Mouse (Mus musculus) lung, embryonic 16.5 days (tissue): ENCODE data around the gene Prr15l. TPM values are rescaled to one million over a fixed set of nuclear protein-coding genes. Genes with fewer than 3 reads are reported as not detected.

Experiments
- ATAC-seq: fragments of 200-750 bp; cut with Nextera tagmentation; 2 replicates; pipeline ENCODE4 v1.8.0; 2017; ENCODE audit warnings: low read depth, mild to moderate bottlenecking, moderate library complexity
- H3K27ac ChIP-seq: fragments of 300-500 bp; sonication (generic); 2 replicates; pipeline ENCODE4 v1.5.1; 2014; ENCODE audit warnings: mild to moderate bottlenecking, control low read depth, low read length
- H3K27me3 ChIP-seq: fragments of 300-500 bp; sonication (generic); 2 replicates; pipeline ENCODE4 v1.6.1; 2014; ENCODE audit warnings: low read depth, low read length, mixed read lengths; ENCODE audit not compliant: control insufficient read depth, insufficient read depth
- H3K36me3 ChIP-seq: fragments of 300-500 bp; sonication (generic); 2 replicates; pipeline ENCODE4 v1.6.1; 2014; ENCODE audit warnings: low read length; ENCODE audit not compliant: control insufficient read depth, insufficient read depth
- H3K4me1 ChIP-seq: fragments of 300-500 bp; sonication (generic); replicated peaks from 2 replicates; pipeline ENCODE4 v1.6.1; 2014; ENCODE audit warnings: low read length, mixed read lengths; ENCODE audit not compliant: control insufficient read depth, insufficient read depth
- H3K4me2 ChIP-seq: fragments of 300-500 bp; sonication (generic); 2 replicates; pipeline ENCODE4 v1.6.1; 2014; ENCODE audit warnings: low read depth, low read length, control low read depth
- H3K4me3 ChIP-seq: fragments of 300-500 bp; sonication (generic); 2 replicates; pipeline ENCODE4 v1.5.1; 2014; ENCODE audit warnings: mild to moderate bottlenecking, low read length, control low read depth
- H3K9ac ChIP-seq: fragments of 300-500 bp; sonication (generic); 2 replicates; pipeline ENCODE4 v1.6.1; 2014; ENCODE audit warnings: low read length, control low read depth
- H3K9me3 ChIP-seq: fragments of 300-500 bp; sonication (generic); 2 replicates; pipeline ENCODE4 v1.6.1; 2016; ENCODE audit warnings: low read length; ENCODE audit not compliant: control insufficient read depth
- WGBS: fragments of 180-500 bp; shearing (Covaris S2); extraction: QIAGEN DNeasy Blood & Tissue Kit; methylation state at CpG from one replicate; pipeline ENCODE4 v1.1.7; 2014; 5-methylcytosine and 5-hydroxymethylcytosine counted together
- polyA plus RNA-seq: library from polyadenylated mRNA; unstranded; fragments of >200 nt; fragmentation: Nextera tagmentation; extraction: Ambion mirVana; gene quantifications from 2 replicates; pipeline ENCODE4 v1.2.1, GENCODE M21; 2015

The Prr15l gene
- polyA plus RNA-seq, 1 experiment from 2014 or later, result 50.5 TPM

DNA sequence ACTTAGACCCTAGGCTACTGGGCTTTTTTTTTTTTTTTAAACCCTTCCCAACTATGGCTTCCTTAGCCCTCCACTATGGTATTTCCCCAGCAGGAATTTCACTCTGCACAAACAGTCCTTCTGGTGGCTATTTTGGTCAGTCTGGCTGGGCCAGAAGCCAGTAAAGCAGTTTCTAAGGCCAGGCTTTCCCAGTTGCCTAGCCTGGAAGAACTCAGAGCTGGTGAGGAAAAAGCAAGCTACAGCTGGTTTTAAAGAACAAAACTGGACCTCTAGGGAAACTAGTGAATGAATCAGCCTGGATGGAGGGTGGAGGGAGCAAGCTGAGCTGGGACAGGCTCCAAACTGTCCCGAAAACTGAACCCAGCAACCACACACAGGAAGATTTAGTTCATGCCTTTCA, 41.8 kb downstream of the Prr15l start:
- no peak overlapping the region for H3K4me3 ChIP-seq
- H3K9me3 ChIP-seq, result no peaks in the 10 kb centered on the region
- H3K27ac ChIP-seq, result peak overlapping the region; percentile 92
- H3K4me1 ChIP-seq, result peaks cover 38% of the 10 kb centered on the region
- peak; percentile 76 for ATAC-seq
- H3K36me3 ChIP-seq, result no peaks in the 10 kb centered on the region
- 14% methylated on average over 1 of the region's 1 CpGs for WGBS
- peak overlapping the region; percentile 16 for H3K9ac ChIP-seq
- 0 out of 2 replicates have a peak overlapping the region, but pooled peaks have one; percentile 1 for H3K4me2 ChIP-seq
- no peaks in the 10 kb centered on the region for H3K27me3 ChIP-seq

GRCm38 (mm10) chr11:96970341-96970740, 42.4 kb downstream of the Prr15l start:
- no peak overlapping the region for H3K4me3 ChIP-seq
- 34% methylated on average over 3 of the region's 3 CpGs for WGBS

DNA sequence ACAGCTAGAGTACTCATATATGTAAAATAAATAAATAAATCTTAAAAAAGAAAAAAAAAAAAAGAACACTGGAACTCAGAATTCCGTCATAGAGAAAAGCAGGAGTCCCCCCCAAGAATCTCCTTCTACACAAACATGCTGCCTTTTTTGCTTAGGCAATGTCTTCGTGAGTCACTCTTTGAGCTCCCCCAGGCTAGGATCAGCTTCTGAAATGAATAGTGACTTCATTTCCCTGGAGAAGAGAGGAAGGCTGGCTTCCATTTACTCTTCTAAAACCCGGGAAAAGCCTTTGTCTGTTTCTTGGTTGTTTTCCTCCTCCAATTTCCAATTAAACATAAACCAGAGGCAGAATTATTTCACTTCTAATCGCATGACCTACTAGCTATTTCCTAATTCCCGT, 45.0 kb downstream of the Prr15l start:
- no peak for ATAC-seq

More at GRCm38 (mm10) chr11:96970341-96970740, 42.4 kb downstream of the Prr15l start:
- H3K4me1 ChIP-seq, result peaks cover 38% of the 10 kb centered on the region
- no peaks in the 10 kb centered on the region for H3K36me3 ChIP-seq
- H3K27ac ChIP-seq, result peak overlapping the region; percentile 92
- H3K9me3 ChIP-seq, result no peaks in the 10 kb centered on the region
- no peak overlapping the region for H3K4me2 ChIP-seq
- peak overlapping the region; percentile 16 for H3K9ac ChIP-seq
- ATAC-seq, result 0 out of 2 replicates have a peak, but pooled peaks have one; percentile 3
- no peaks in the 10 kb centered on the region for H3K27me3 ChIP-seq

GRCm38 (mm10) chr11:96973426-96973964, 45.6 kb downstream of the Prr15l start:
- H3K9me3 ChIP-seq, result no peaks in the 10 kb centered on the region
- no peaks in the 10 kb centered on the region for H3K27me3 ChIP-seq
- H3K4me3 ChIP-seq, result no peak overlapping the region
- no peak overlapping the region for H3K4me2 ChIP-seq
- WGBS, result 85% methylated on average over 5 of the region's 5 CpGs
- no peaks in the 10 kb centered on the region for H3K36me3 ChIP-seq
- H3K27ac ChIP-seq, result no peak overlapping the region
- no peak for ATAC-seq
- no peak overlapping the region for H3K9ac ChIP-seq
- H3K4me1 ChIP-seq, result peaks cover 45% of the 10 kb centered on the region

More for the DNA sequence above, 45.0 kb downstream of the Prr15l start:
- Histone ChIP-seq H3K9me3 (no peaks in the 10 kb centered on the region), H3K4me2 (no peak overlapping the region), H3K36me3 (no peaks in the 10 kb centered on the region), H3K27me3 (no peaks in the 10 kb centered on the region), H3K4me3 (no peak overlapping the region), H3K9ac (no peak overlapping the region), H3K27ac (no peak overlapping the region), H3K4me1 (peaks cover 47% of the 10 kb centered on the region)
- 78% methylated on average over 5 of the region's 5 CpGs for WGBS

DNA sequence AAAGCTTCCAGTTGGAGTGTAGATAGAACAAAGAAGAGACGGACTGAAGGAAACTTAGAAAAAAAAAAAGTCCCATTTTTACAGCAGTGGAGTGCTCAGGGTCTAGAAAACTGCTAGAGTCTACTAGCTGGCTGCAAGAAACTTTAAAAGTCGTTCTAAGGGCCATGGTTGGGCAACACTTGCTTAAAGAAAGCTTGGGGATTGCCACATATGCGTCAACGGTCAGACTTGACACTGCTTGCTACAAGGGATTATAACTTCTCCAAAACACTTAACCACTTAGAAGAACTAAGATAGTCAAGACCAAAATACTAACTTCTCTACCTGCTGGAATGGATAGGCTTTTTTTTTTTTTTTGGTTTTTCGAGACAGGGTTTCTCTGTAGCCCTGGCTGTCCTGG, 46.9 kb downstream of the Prr15l start:
- WGBS, result 64% methylated on average over 5 of the region's 5 CpGs
- H3K4me2 ChIP-seq, result no peak overlapping the region
- H3K4me3 ChIP-seq, result no peak overlapping the region
- no peaks in the 10 kb centered on the region for H3K9me3 ChIP-seq
- no peak for ATAC-seq
- H3K4me1 ChIP-seq, result peaks cover 36% of the 10 kb centered on the region
- no peaks in the 10 kb centered on the region for H3K36me3 ChIP-seq
- no peak overlapping the region for H3K9ac ChIP-seq
- H3K27ac ChIP-seq, result 0 out of 2 replicates have a peak overlapping the region, but pooled peaks have one; percentile 10
- no peaks in the 10 kb centered on the region for H3K27me3 ChIP-seq

DNA sequence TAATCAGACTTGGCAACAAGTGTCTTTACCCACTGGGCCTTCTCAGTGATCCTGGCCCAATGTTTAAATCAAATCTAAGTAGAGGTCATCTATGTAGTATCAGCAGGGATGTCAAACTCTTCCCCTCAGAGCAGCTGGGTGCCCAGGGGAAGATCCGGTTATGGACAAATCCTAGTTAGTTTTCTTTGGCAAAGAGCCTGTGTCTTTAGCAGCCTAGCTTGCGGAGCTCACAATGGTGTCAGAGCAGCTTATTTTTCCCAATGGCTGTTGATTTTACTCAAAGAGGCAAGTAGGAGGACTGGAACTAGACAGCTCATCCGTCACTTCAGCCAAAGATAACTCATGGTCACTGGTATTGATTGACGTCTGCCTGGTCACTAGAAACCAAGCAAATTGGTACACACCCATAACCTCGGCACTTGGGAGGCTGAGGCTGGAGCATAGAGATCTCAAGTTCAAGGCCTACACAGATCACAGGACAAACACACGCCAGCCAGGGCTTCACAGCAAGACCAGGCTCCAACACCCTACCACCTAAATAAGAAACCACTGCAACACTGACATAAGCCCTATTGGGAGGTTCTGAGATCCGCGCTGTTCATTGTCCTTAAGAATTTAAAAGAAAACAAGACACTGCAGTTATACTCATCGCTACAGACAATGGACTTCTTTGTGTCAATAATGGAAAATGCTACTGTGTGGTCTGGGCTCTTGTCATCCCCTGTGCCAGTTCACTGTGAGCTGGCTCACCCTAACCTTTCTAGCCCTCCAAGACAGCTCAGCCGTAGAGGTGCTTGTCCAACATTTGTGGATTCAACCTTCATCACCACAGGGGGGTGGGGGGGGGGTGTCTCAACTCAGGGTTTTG, 47.8 kb downstream of the Prr15l start:
- Histone ChIP-seq H3K36me3 (no peaks in the 10 kb centered on the region), H3K27ac (peak overlapping the region; percentile 96), H3K9me3 (no peaks in the 10 kb centered on the region), H3K27me3 (no peaks in the 10 kb centered on the region), H3K4me3 (peak overlapping the region; percentile 78), H3K4me1 (peaks cover 26% of the 10 kb centered on the region), H3K4me2 (peak overlapping the region; percentile 70), H3K9ac (peak overlapping the region; percentile 98)
- no peak for ATAC-seq
- 71% methylated on average over 10 of the region's 10 CpGs for WGBS

DNA sequence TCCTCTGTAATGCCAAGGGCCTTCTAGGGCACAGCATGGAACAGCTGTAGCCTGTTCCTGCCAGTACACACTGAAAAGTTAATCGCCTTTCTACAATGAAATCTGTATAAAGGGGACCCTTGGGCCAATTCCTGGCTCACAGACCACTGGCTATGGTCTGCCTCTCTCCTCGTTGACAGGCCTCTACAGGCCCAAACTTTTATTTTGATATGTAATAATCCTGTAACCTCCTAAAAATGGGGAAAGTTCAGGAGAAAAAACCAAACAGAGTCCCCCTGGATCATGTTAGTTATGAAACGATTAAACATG, 48.4 kb downstream of the Prr15l start:
- peak overlapping the region; percentile 70 for H3K4me2 ChIP-seq
- no peaks in the 10 kb centered on the region for H3K36me3 ChIP-seq
- peak overlapping the region; percentile 98 for H3K9ac ChIP-seq
- no peaks in the 10 kb centered on the region for H3K27me3 ChIP-seq
- 30% methylated on average over 3 of the region's 3 CpGs for WGBS
- no peaks in the 10 kb centered on the region for H3K9me3 ChIP-seq
- peak overlapping the region; percentile 78 for H3K4me3 ChIP-seq
- H3K27ac ChIP-seq, result peak overlapping the region; percentile 96
- no peak for ATAC-seq
- H3K4me1 ChIP-seq, result peaks cover 25% of the 10 kb centered on the region

DNA sequence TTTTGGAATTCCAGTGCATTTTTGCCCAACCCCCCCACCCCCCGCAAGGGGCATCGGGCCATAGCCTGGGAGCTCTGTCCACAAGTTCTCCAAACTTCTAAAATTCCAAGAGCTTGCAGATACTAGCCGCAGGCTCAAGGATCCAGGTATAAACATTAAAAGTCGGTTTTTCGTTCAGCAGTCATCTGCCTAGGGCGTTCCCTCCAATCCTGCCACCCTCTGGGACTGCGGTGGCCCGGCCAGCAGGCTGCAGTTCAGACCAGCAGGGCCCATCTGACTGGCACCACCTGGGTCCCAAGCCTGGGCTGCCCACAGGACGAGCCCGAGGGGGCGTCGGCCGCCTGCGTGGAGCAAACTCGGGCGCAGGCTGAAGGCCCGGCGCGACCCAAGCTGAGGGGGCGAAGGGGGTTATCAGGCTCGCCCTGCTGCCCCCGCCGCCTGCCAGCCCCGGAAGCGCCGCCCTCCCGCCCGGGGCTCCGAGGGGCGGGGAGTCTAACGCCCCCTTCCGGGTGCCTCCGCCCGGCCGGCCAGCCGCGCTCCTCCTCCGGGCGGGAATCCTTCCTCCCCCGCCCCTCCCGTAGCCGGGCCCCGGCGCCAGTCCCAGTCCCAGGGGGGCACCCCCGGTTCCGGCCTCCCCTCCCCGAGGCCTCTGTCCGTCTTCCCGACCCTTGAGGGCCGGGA, 49.1 kb downstream of the Prr15l start:
- no peaks in the 10 kb centered on the region for H3K27me3 ChIP-seq
- no peaks in the 10 kb centered on the region for H3K9me3 ChIP-seq
- H3K27ac ChIP-seq, result peak overlapping the region; percentile 96
- H3K4me3 ChIP-seq, result peak overlapping the region; percentile 78
- ATAC-seq, result peak; percentile 82
- under 1% methylated on average over 17 of the region's 50 CpGs for WGBS
- peak overlapping the region; percentile 70 for H3K4me2 ChIP-seq
- H3K4me1 ChIP-seq, result peaks cover 22% of the 10 kb centered on the region
- no peaks in the 10 kb centered on the region for H3K36me3 ChIP-seq
- peak overlapping the region; percentile 98 for H3K9ac ChIP-seq
